Mouse (Mus musculus) forebrain, postnatal 0 days (tissue): ENCODE measurements around the gene Nfasc. TPM values are rescaled to one million over a fixed set of nuclear protein-coding genes. Genes with fewer than 3 reads are reported as not detected.

Experiments used
- ATAC-seq: fragments of 200-750 bp; cut with Nextera tagmentation; 2 replicates; pipeline ENCODE4 v1.8.0; 2017; ENCODE audit warnings: mild to moderate bottlenecking, moderate library complexity
- DNase-seq: peaks from one replicate; pipeline ENCODE4 v3.0.0-alpha.2; 2015
- H3K27ac ChIP-seq: fragments of 300-500 bp; sonication (generic); 2 replicates; pipeline ENCODE4 v1.5.1; 2014; ENCODE audit warnings: low read depth, mild to moderate bottlenecking, antibody characterized with exemption, low read length, moderate library complexity, mixed read lengths
- H3K27me3 ChIP-seq: fragments of 300-500 bp; sonication (generic); 2 replicates; pipeline ENCODE4 v1.6.1; 2014; ENCODE audit warnings: mild to moderate bottlenecking, low read length, mixed read lengths; ENCODE audit not compliant: insufficient read depth
- H3K36me3 ChIP-seq: fragments of 300-500 bp; sonication (generic); 2 replicates; pipeline ENCODE4 v1.6.1; 2014; ENCODE audit warnings: mild to moderate bottlenecking, moderate library complexity; ENCODE audit not compliant: insufficient read depth
- H3K4me1 ChIP-seq: fragments of 300-500 bp; sonication (generic); 2 replicates; pipeline ENCODE4 v1.6.1; 2014; ENCODE audit warnings: antibody characterized with exemption; ENCODE audit not compliant: insufficient read depth
- H3K4me2 ChIP-seq: fragments of 300-500 bp; sonication (generic); 2 replicates; pipeline ENCODE4 v1.6.1; 2014; ENCODE audit warnings: low read depth, mild to moderate bottlenecking, moderate library complexity
- H3K4me3 ChIP-seq: fragments of 300-500 bp; sonication (generic); 2 replicates; pipeline ENCODE4 v1.5.1; 2014; ENCODE audit warnings: low read depth, low read length, mixed read lengths
- H3K9ac ChIP-seq: fragments of 300-500 bp; sonication (generic); 2 replicates; pipeline ENCODE4 v1.6.1; 2014; ENCODE audit warnings: mild to moderate bottlenecking
- H3K9me3 ChIP-seq: fragments of 300-500 bp; sonication (generic); 2 replicates; pipeline ENCODE4 v1.6.1; 2016; ENCODE audit warnings: low read length
- CTCF ChIP-seq: sonication (generic); IDR thresholded peaks from 2 replicates; pipeline ENCODE4 v1.5.1; 2016; ENCODE audit warnings: antibody characterized with exemption, control low read depth, low read depth
- WGBS: fragments of 180-500 bp; shearing (Covaris S2); extraction: QIAGEN DNeasy Blood & Tissue Kit; methylation state at CpG from one replicate; pipeline ENCODE4 v1.1.7; 2014; 5-methylcytosine and 5-hydroxymethylcytosine counted together
- polyA plus RNA-seq: library from polyadenylated mRNA; unstranded; fragments of >200 nt; fragmentation: Nextera tagmentation; extraction: Ambion mirVana; gene quantifications from 2 replicates; pipeline ENCODE4 v1.2.1, GENCODE M21; 2015
- total RNA-seq: library from RNA; depleted of rRNA; stranded (reverse); fragments of >200 nt; gene quantifications from 2 replicates; pipeline ENCODE4 v1.2.3, GENCODE M21; 2014

Gene Nfasc
- total and polyA plus RNA-seq, 2 experiments from 2014 or later, result 32.7 to 55.2 TPM

DNA sequence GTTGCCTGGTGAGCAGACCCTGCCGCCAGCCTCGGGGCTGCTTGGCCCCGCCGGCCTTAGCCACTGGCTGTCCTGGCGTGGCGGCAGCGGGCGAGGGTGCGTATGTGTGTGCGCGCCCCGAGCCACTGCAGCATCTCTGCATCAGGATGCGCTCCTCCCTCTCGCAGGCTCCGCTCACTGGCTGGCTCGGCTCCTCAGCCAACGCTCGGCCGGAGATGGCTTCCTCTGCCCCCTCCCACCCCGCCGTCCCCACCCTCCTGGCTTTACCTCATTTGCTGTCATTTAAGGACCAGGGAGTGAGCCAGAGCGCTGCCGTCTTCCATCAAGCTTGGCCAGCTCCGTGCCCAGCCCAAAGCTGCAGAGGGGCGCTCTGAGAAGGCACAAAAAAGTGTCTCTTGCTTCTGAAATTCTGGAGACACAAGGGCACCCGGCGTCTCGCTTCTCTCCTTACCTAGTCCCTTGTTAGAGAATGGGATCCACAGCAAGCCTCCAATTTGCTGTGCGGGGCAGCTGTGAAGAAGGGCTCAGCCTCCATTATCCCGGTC lies 198.8 kb downstream of the Nfasc start, which contains the start of gene Cntn2:
Cntn2 (minus strand) TSS at position 495 of the 545 bp plus-strand sequence.
- H3K4me2 ChIP-seq, result peak within 1 kb of the TSS; percentile 83
- WGBS, result under 1% methylated on average over 30 of the region's 30 CpGs
- DNase-seq, result peak; percentile 87
- H3K27ac ChIP-seq, result peak within 1 kb of the TSS; percentile 83
- ATAC-seq, result peak; percentile 95
- peak within 1 kb of the TSS; percentile 71 for H3K9ac ChIP-seq
- no peaks in the 10 kb centered on the region for H3K9me3 ChIP-seq
- H3K4me1 ChIP-seq, result peaks cover 24% of the 10 kb centered on the region
- TF ChIP-seq CTCF, result no peak
- H3K36me3 ChIP-seq, result no peaks in the 10 kb centered on the region
- H3K4me3 ChIP-seq, result peak within 1 kb of the TSS; percentile 52
- H3K27me3 ChIP-seq, result no peaks in the 10 kb centered on the region

DNA sequence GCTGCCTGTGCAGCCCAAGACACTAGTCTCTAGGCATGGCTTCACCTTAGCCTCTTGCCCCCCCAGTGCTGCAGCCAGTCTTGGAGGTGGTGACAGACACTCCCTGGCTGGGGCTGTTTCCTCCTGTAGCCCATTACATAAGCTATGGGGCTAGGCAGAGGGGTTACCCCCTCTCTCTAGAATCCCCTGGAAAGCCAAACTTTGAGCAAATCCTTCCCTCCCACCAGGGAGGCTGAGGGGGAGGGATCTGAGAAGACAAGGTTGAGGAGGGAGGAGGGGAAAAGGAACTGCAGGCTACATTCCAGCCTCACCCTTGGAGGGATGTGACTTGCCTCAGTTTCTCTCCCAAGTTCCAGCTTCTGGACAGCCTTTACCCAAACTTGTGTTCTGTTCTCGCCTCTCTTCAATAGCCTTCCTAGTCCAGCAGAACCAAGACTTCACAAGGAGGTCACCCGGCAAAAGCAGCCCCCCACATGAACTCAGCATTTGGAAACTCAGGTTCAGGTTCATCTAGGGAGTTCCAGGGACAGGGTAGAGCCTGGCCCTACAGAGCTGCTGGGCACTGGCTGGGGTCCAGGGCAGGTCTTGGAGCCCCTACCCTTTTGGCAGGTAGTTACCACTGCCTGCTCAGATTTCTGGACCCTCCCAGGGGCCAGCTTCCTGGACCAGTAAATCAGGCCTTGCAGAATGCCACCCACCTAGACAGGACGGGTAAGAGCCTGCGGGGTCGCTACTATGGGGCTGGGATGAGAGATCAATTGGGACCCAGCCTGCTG lies 199.6 kb downstream of the Nfasc start:
- WGBS, result 14% methylated on average over 5 of the region's 5 CpGs
- Histone ChIP-seq H3K4me1 (peaks cover 24% of the 10 kb centered on the region), H3K36me3 (no peaks in the 10 kb centered on the region), H3K27ac (peak overlapping the region; percentile 83), H3K9me3 (no peaks in the 10 kb centered on the region), H3K9ac (peak overlapping the region; percentile 71), H3K4me3 (peak overlapping the region; percentile 52), H3K27me3 (no peaks in the 10 kb centered on the region), H3K4me2 (peak overlapping the region; percentile 83)
- DNase-seq, result no peak
- peak; percentile 1; the same call in 1 of the 2 replicates for ATAC-seq
- TF ChIP-seq CTCF, result no peak

DNA sequence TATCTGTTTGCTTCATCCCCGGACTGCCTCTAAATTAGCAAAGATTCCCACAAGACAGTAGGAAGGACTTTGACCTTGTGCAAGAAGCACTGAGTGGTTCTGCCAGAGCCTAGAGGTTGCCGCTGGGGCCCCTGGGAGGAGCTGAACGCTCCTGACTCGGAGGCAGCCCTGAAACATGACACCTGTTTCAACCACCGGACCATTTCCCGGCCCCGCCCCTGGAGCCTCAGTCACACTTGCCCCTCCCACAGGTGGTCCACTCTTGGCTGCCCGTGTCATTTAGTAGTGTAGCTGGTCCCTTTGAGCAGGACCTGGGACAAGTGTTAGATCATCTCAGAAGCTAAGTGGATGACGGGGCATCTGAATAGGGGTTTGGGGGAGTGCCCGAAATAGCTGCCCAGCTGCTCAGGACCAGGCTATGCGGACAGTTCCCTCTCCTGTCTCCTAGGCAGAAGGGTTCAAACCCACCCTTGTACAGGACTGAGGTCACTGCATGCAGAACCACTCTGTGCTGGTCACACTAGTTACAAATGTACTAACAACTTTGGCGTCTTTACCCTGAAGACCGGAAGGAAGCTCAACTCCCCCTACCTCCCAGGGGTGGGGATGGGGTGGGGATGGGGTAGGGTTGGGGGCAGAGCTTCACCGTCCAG lies 200.3 kb downstream of the Nfasc start:
- H3K4me1 ChIP-seq, result peaks cover 24% of the 10 kb centered on the region
- H3K36me3 ChIP-seq, result no peaks in the 10 kb centered on the region
- ATAC-seq (no peak), DNase-seq (no peak)
- peak overlapping the region; percentile 52 for H3K4me3 ChIP-seq
- H3K9me3 ChIP-seq, result no peaks in the 10 kb centered on the region
- H3K4me2 ChIP-seq, result peak overlapping the region; percentile 83
- peak overlapping the region; percentile 71 for H3K9ac ChIP-seq
- H3K27me3 ChIP-seq, result no peaks in the 10 kb centered on the region
- no peak for TF ChIP-seq CTCF
- WGBS, result 8% methylated on average over 14 of the region's 14 CpGs
- peak overlapping the region; percentile 57; the same call in 1 of the 2 replicates for H3K27ac ChIP-seq

DNA sequence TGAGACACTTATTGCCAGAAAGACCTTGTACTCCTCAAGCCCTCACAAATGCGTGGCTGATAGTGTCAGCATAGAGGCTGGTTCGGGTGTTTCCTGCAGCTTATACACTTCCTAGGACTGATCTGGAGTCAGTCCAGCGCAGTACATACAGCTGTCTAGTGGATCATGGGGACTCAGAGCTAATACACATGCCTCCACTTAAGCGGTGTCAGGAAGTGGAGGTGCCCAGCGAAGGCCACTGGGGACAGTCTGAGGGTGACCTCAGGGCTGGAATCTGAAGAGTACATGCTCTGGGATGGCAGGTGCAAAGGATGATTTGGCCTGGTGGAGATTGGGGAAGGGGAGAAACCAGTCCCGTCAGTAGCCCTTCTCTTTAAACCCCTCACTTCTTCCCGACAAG lies 200.9 kb downstream of the Nfasc start:
- Histone ChIP-seq H3K4me1 (peaks cover 24% of the 10 kb centered on the region), H3K4me3 (peak overlapping the region; percentile 52), H3K9ac (peak overlapping the region; percentile 71), H3K27me3 (no peaks in the 10 kb centered on the region), H3K36me3 (no peaks in the 10 kb centered on the region), H3K27ac (peak overlapping the region; percentile 57), H3K4me2 (peak overlapping the region; percentile 83), H3K9me3 (no peaks in the 10 kb centered on the region)
- 56% methylated on average over 7 of the region's 7 CpGs for WGBS
- TF ChIP-seq CTCF, result no peak
- ATAC-seq (no peak), DNase-seq (no peak)

DNA sequence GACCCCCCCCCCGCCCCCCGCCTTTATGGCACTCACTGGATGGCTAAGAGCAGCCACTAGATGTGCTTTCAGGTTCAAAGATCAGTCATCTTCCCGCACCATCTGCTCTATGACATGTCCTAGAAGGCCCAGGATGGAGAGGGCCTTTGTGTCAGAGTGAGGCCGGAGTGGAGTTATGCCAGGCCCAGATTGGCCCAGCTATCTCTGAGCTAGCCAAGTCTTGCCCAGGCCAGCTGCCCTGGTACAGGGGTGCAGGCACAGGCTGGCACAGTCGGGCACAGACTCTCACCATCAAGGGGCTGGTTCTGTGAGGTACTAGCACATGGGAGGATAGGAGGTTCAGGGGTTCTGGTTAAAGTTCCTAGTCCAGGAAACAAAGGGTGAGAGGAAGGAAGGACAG lies 203.9 kb downstream of the Nfasc start:
- H3K4me1 ChIP-seq, result peaks cover 19% of the 10 kb centered on the region
- no peaks in the 10 kb centered on the region for H3K9me3 ChIP-seq
- no peak for DNase-seq
- H3K36me3 ChIP-seq, result peaks cover 7% of the 10 kb centered on the region; the same call in 1 of the 2 replicates
- 0 out of 2 replicates have a peak overlapping the region, but pooled peaks have one; percentile 83 for H3K4me2 ChIP-seq
- 71% methylated on average over 5 of the region's 5 CpGs for WGBS
- no peak for TF ChIP-seq CTCF
- no peaks in the 10 kb centered on the region for H3K27me3 ChIP-seq
- no peak overlapping the region for H3K27ac ChIP-seq
- H3K9ac ChIP-seq, result no peak overlapping the region
- no peak for ATAC-seq
- no peak overlapping the region for H3K4me3 ChIP-seq

DNA sequence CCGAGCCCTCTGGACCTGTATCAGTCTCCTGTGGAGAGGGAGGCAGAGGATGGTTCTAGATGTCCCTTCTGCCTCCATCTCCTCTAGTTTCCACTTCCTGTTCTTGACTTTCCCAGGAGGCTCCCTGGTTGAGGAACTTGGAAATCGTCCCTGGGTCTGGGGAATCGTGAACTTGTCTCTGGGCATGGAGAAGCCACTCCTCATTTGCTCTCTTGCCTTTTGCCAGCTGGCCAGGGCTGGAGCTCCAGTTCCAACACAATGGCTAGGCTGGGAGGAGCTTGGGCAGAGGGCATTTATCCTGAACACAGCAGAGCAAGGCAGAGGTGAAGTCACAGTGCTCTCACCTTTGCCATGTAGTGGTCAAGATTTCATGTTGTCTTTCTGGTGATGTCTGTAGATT lies 205.2 kb downstream of the Nfasc start:
- H3K9ac ChIP-seq, result no peak overlapping the region
- H3K4me1 ChIP-seq, result peaks cover 9% of the 10 kb centered on the region; the same call in 1 of the 2 replicates
- no peak overlapping the region for H3K4me2 ChIP-seq
- H3K27ac ChIP-seq, result no peak overlapping the region
- H3K27me3 ChIP-seq, result no peaks in the 10 kb centered on the region
- no peak overlapping the region for H3K4me3 ChIP-seq
- peaks cover 15% of the 10 kb centered on the region for H3K36me3 ChIP-seq
- 69% methylated on average over 3 of the region's 3 CpGs for WGBS
- ATAC-seq (no peak), DNase-seq (no peak)
- no peak for TF ChIP-seq CTCF
- no peaks in the 10 kb centered on the region for H3K9me3 ChIP-seq
